ENCODE assay signal across 8 mouse cellular contexts in genomic region chr14:54714121-54714520, GRCm38 (mm10). TPM values are rescaled to one million over a fixed set of nuclear protein-coding genes. Genes with fewer than 3 reads are reported as not detected.
DNase-seq lines count a peak whose midpoint lies in the region; ATAC-seq and TF ChIP-seq lines count a peak whose summit lies in the region.

No protein-coding gene starts in this region.

- peaks cover 9% of the 10 kb centered on the region for H3K9me3 ChIP-seq in CH12.LX (replicated peaks; ENCODE audit: low read length)
- no peaks in the 10 kb centered on the region for H3K9me3 ChIP-seq in heart, embryonic 14.5 days (ENCODE audit: control insufficient read depth, low read length)
- H3K9me3 ChIP-seq in liver, embryonic 11.5 days (ENCODE audit: control insufficient read depth, low read length) = no peaks in the 10 kb centered on the region

- peak overlapping the region; percentile 42 to 47 (median 46) for H3K4me3 ChIP-seq in CH12.LX (replicated peaks in 1 of 3; ENCODE audit: low read depth in 2 of 3, low read length in 2 of 3, poor library complexity in 1 of 3)
- peak overlapping the region; percentile 41 for H3K4me3 ChIP-seq in embryonic fibroblast, embryonic 13.5 days (ENCODE audit: insufficient read depth, low read length)
- H3K4me3 ChIP-seq in heart, embryonic 14.5 days (ENCODE audit: control insufficient read depth in 1 of 2, insufficient read depth in 1 of 2, low read depth in 1 of 2, low read length in 2 of 2) = peak overlapping the region; percentile 41 to 42
- peak overlapping the region; percentile 27 for H3K4me3 ChIP-seq in liver, embryonic 11.5 days (ENCODE audit: low read depth, low read length)

- H3K4me1 ChIP-seq in CH12.LX (ENCODE audit: control insufficient read depth in 1 of 2, insufficient read depth in 2 of 2) = peaks cover 8 to 30% of the 10 kb centered on the region in 2 experiments; a peak in 3 of 4 replicates
- H3K4me1 ChIP-seq in embryonic fibroblast, embryonic 13.5 days (ENCODE audit: control insufficient read depth, insufficient read depth, low read length) = peaks cover 6% of the 10 kb centered on the region
- peaks cover 6 to 12% of the 10 kb centered on the region in 2 experiments; a peak in 3 of 4 replicates for H3K4me1 ChIP-seq in heart, embryonic 14.5 days (ENCODE audit: control insufficient read depth in 2 of 2, insufficient read depth in 2 of 2, low read length in 2 of 2)
- H3K4me1 ChIP-seq in liver, embryonic 11.5 days (replicated peaks; ENCODE audit: control insufficient read depth, insufficient read depth, low read length) = no peaks in the 10 kb centered on the region

- peaks cover 3% of the 10 kb centered on the region for H3K27me3 ChIP-seq in CH12.LX (replicated peaks)
- no peaks in the 10 kb centered on the region for H3K27me3 ChIP-seq in heart, embryonic 14.5 days (ENCODE audit: control insufficient read depth, insufficient read depth, low read length)
- peaks cover 20% of the 10 kb centered on the region for H3K27me3 ChIP-seq in liver, embryonic 11.5 days (replicated peaks; ENCODE audit: control insufficient read depth, insufficient read depth, low read length)
- no peaks in the 10 kb centered on the region for H3K27me3 ChIP-seq in splenic B cell, adult 2 months (ENCODE audit: control insufficient read depth, insufficient read depth, low read length, poor library complexity, severe bottlenecking)

- ATAC-seq in heart, embryonic 14.5 days (ENCODE audit: insufficient number of reproducible peaks, insufficient read depth, low FRiP score, low read depth) = no peak
- no peak for ATAC-seq in liver, embryonic 11.5 days (replicated peaks; ENCODE audit: low FRiP score)

- 2% methylated on average over 13 of the region's 13 CpGs for WGBS in heart, embryonic 14.5 days
- WGBS in liver, embryonic 11.5 days = 2% methylated on average over 13 of the region's 13 CpGs

- no peak overlapping the region for H3K27ac ChIP-seq in CH12.LX (ENCODE audit: insufficient read depth, low read depth)
- no peak overlapping the region for H3K27ac ChIP-seq in embryonic fibroblast, embryonic 13.5 days (ENCODE audit: insufficient read depth, low read length)
- H3K27ac ChIP-seq in heart, embryonic 14.5 days (replicated peaks in 1 of 2; ENCODE audit: control insufficient read depth in 1 of 2, insufficient read depth in 1 of 2, low read depth in 2 of 2, low read length in 2 of 2) = no peak overlapping the region
- no peak overlapping the region for H3K27ac ChIP-seq in liver, embryonic 11.5 days (ENCODE audit: low read depth, low read length)

- TF ChIP-seq POLR2A in CH12.LX (IDR thresholded peaks at IDR 0.05; ENCODE audit: low read depth, low read length) = no peak
- TF ChIP-seq POLR2A in embryonic fibroblast, embryonic 13.5 days (IDR thresholded peaks at IDR 0.05; ENCODE audit: low read depth, low read length) = no peak

- TF ChIP-seq RAD21 in CH12.LX (IDR thresholded peaks at IDR 0.05; ENCODE audit: low read depth, low read length) = peak; percentile 95

- TF ChIP-seq EP300 in CH12.LX (IDR thresholded peaks at IDR 0.05; ENCODE audit: low read length) = no peak

- H3K4me2 ChIP-seq in CH12.LX (ENCODE audit: insufficient read depth, low read depth, poor library complexity, severe bottlenecking) = peak overlapping the region; percentile 84
- peak overlapping the region; percentile 88 for H3K4me2 ChIP-seq in heart, embryonic 14.5 days (ENCODE audit: low read length)
- peak overlapping the region; percentile 74 for H3K4me2 ChIP-seq in liver, embryonic 11.5 days

- peak; percentile 86 for DNase-seq in CH12.LX (ENCODE audit: extremely low read depth)
- peak; percentile 93 for DNase-seq in brain, adult 2 months (ENCODE audit: low read depth, low spot score)
- DNase-seq in kidney, postnatal 10 days = peak; percentile 79
- DNase-seq in liver, embryonic 11.5 days (ENCODE audit: low spot score) = peak; percentile 69
- DNase-seq in naive thymus-derived CD4-positive, alpha-beta T cell, adult 2 months (ENCODE audit: low read depth) = peak; percentile 84
- DNase-seq in splenic B cell, adult 2 months (ENCODE audit: low read depth, low spot score) = peak; percentile 79

- dilution Hi-C loops in CH12.LX (cut with MboI; ENCODE audit: extremely low pct_ligation_motif_present, extremely low pct_unique_long_range_greater_than_20kb, low sequenced_read_pairs) = no loop called here

- peak; percentile 78 to 98 for TF ChIP-seq CTCF in CH12.LX (conservative IDR thresholded peaks at IDR 0.05 in 1 of 2, IDR thresholded peaks at IDR 0.05 in 1 of 2; ENCODE audit: low read depth in 2 of 2, low read length in 2 of 2)
- 0 out of 2 replicates have a peak, but pooled peaks have one; percentile 0 for TF ChIP-seq CTCF in embryonic fibroblast, embryonic 13.5 days (IDR thresholded peaks at IDR 0.05; ENCODE audit: borderline replicate concordance, insufficient read depth, low read length)

- in situ Hi-C loops in CH12.LX (cut with MboI; ENCODE audit: low pct_ligation_motif_present, low pct_unique_long_range_greater_than_20kb, low sequenced_read_pairs) = loop anchor here (10.0 kb wide), 1 partner anchor 301 kb away; the partner anchor contains the start of gene Ngdn

- no peaks in the 10 kb centered on the region for H3K79me2 ChIP-seq in CH12.LX (replicated peaks; ENCODE audit: control insufficient read depth, extremely low read depth, insufficient read depth, poor library complexity, severe bottlenecking)

- H3K36me3 ChIP-seq in CH12.LX (replicated peaks in 1 of 2; ENCODE audit: control insufficient read depth in 1 of 2, insufficient read depth in 1 of 2, low read length in 1 of 2) = no peaks in the 10 kb centered on the region
- H3K36me3 ChIP-seq in heart, embryonic 14.5 days (ENCODE audit: control insufficient read depth, insufficient read depth, low read length) = no peaks in the 10 kb centered on the region
- H3K36me3 ChIP-seq in liver, embryonic 11.5 days (ENCODE audit: control insufficient read depth, insufficient read depth, low read length) = no peaks in the 10 kb centered on the region
- no peaks in the 10 kb centered on the region for H3K36me3 ChIP-seq in splenic B cell, adult 2 months (ENCODE audit: control insufficient read depth, insufficient read depth, low read length, poor library complexity, severe bottlenecking)

- 0 out of 2 replicates have a peak overlapping the region, but pooled peaks have one; percentile 21 for H3K9ac ChIP-seq in CH12.LX (ENCODE audit: insufficient read depth, low read depth)
- peak overlapping the region; percentile 32 for H3K9ac ChIP-seq in heart, embryonic 14.5 days (ENCODE audit: low read length)
- H3K9ac ChIP-seq in liver, embryonic 11.5 days (ENCODE audit: low read depth, low read length) = no peak overlapping the region

TF ChIP-seq in CH12.LX, 34 proteins besides CTCF, POLR2A, EP300 and RAD21 (continues in another document):
- TF ChIP-seq MAFK (IDR thresholded peaks at IDR 0.05; ENCODE audit: insufficient replicate concordance, low read length) = no peak
- TF ChIP-seq SIN3A (IDR thresholded peaks at IDR 0.05; ENCODE audit: low read length) = peak; percentile 78; the same call in 1 of the 2 replicates
- no peak for TF ChIP-seq MAX (IDR thresholded peaks at IDR 0.05; ENCODE audit: low read length)
- TF ChIP-seq NELFE (IDR thresholded peaks at IDR 0.05; ENCODE audit: low read depth, low read length) = peak; percentile 36; the same call in 1 of the 2 replicates
- no peak for TF ChIP-seq NRF1 (IDR thresholded peaks at IDR 0.05; ENCODE audit: low read depth, low read length)
- no peak; the same call in 1 of the 2 replicates for TF ChIP-seq ETS1 (conservative IDR thresholded peaks at IDR 0.05; ENCODE audit: low read depth, low read length)
- TF ChIP-seq RCOR1 (conservative IDR thresholded peaks at IDR 0.05; ENCODE audit: low read depth, low read length) = 0 out of 2 replicates have a peak, but pooled peaks have one; percentile 22
- TF ChIP-seq ZMIZ1 (IDR thresholded peaks at IDR 0.05; ENCODE audit: low read depth, low read length) = no peak
- TF ChIP-seq TBP (conservative IDR thresholded peaks at IDR 0.05; ENCODE audit: low read depth, low read length) = no peak
- peak; percentile 53; the same call in 1 of the 2 replicates for TF ChIP-seq MXI1 (IDR thresholded peaks at IDR 0.05; ENCODE audit: low read depth, low read length)
- no peak for TF ChIP-seq KAT2A (IDR thresholded peaks at IDR 0.05; ENCODE audit: insufficient replicate concordance, low read length)

RNA-seq across cellular contexts. Expression of gene Cebpe, which starts 2.1 kb away (rescaled TPM):
- total RNA-seq in CH12.LX (2012; rRNA removed) (0.34 TPM in 1 of 2 replicates, not detected in the other), CH12.LX (2014; rRNA removed) (not detected in 2 replicates)
- 0.46 TPM in 1 of 2 replicates, not detected in the other for polyA plus RNA-seq in CH12.LX (2012; ENCODE audit: insufficient read length, low read depth)
- polyA plus RNA-seq in embryonic fibroblast, embryonic 13.5 days (2011; ENCODE audit: insufficient read length, low read depth, missing spikeins) = not detected in 2 replicates
- polyA plus RNA-seq in heart, embryonic 14.5 days (2014; fragmentation: Nextera tagmentation; extraction: Ambion mirVana) = not detected in 2 replicates
- polyA plus RNA-seq in liver, embryonic 11.5 days (2014; fragmentation: Nextera tagmentation; extraction: Ambion mirVana) = 2.0 and 3.1 TPM in 2 replicates

RNA-seq across cellular contexts. Expression of gene Gm29776, which starts 15.5 kb away (rescaled TPM):
- total RNA-seq in CH12.LX (2012; rRNA removed) (not detected in 2 replicates), CH12.LX (2014; rRNA removed) (not detected in 2 replicates)
- polyA plus RNA-seq in CH12.LX (2012; ENCODE audit: insufficient read length, low read depth) = not detected in 2 replicates
- not detected in 2 replicates for polyA plus RNA-seq in embryonic fibroblast, embryonic 13.5 days (2011; ENCODE audit: insufficient read length, low read depth, missing spikeins)
- 0.30 and 0.35 TPM in 2 replicates for polyA plus RNA-seq in heart, embryonic 14.5 days (2014; fragmentation: Nextera tagmentation; extraction: Ambion mirVana)
- 0.07 TPM in 1 of 2 replicates, not detected in the other for polyA plus RNA-seq in liver, embryonic 11.5 days (2014; fragmentation: Nextera tagmentation; extraction: Ambion mirVana)

RNA-seq across cellular contexts. Expression of gene Acin1, which starts 27.4 kb away (rescaled TPM):
- 118 and 148 TPM in 2 replicates for total RNA-seq in CH12.LX (2012; rRNA removed)
- 74.0 and 85.6 TPM in 2 replicates for total RNA-seq in CH12.LX (2014; rRNA removed)
- polyA plus RNA-seq in CH12.LX (2012; ENCODE audit: insufficient read length, low read depth) = 324 and 364 TPM in 2 replicates
- 184 and 243 TPM in 2 replicates for polyA plus RNA-seq in embryonic fibroblast, embryonic 13.5 days (2011; ENCODE audit: insufficient read length, low read depth, missing spikeins)
- polyA plus RNA-seq in heart, embryonic 14.5 days (2014; fragmentation: Nextera tagmentation; extraction: Ambion mirVana) = 69.1 and 81.1 TPM in 2 replicates
- 98.8 and 109 TPM in 2 replicates for polyA plus RNA-seq in liver, embryonic 11.5 days (2014; fragmentation: Nextera tagmentation; extraction: Ambion mirVana)

RNA-seq across cellular contexts. Expression of gene 1700123O20Rik, which starts 28.1 kb away (rescaled TPM):
- total RNA-seq in CH12.LX (2012; rRNA removed) (33.1 and 37.4 TPM in 2 replicates), CH12.LX (2014; rRNA removed) (56.0 and 59.1 TPM in 2 replicates)
- polyA plus RNA-seq in CH12.LX (2012; ENCODE audit: insufficient read length, low read depth) = 60.7 and 63.3 TPM in 2 replicates
- polyA plus RNA-seq in embryonic fibroblast, embryonic 13.5 days (2011; ENCODE audit: insufficient read length, low read depth, missing spikeins) = 51.6 and 58.9 TPM in 2 replicates
- polyA plus RNA-seq in heart, embryonic 14.5 days (2014; fragmentation: Nextera tagmentation; extraction: Ambion mirVana) = 47.3 and 49.8 TPM in 2 replicates
- polyA plus RNA-seq in liver, embryonic 11.5 days (2014; fragmentation: Nextera tagmentation; extraction: Ambion mirVana) = 76.1 and 81.1 TPM in 2 replicates
